Mouse (Mus musculus) cortical plate, adult 2 months (tissue): ENCODE measurements at regions not wholly inside any gene's neighbourhood (a gene's known extent, or its start where the extent isn't known, plus 50 kb on each side); places are given as distances from the start of the nearest gene placed in this dataset.

Experiments
- CTCF ChIP-seq: fragments of 200-500 bp; IDR thresholded peaks from 2 replicates; pipeline ENCODE4 v1.5.1; 2011; ENCODE audit warnings: mild to moderate bottlenecking, control low read depth, low read length; ENCODE audit not compliant: insufficient read depth; ENCODE audit errors: extremely low read depth
- POLR2A ChIP-seq: fragments of 200-500 bp; IDR thresholded peaks from 2 replicates; pipeline ENCODE4 v1.6.1; 2011; ENCODE audit warnings: mild to moderate bottlenecking, low read length, control low read depth; ENCODE audit not compliant: insufficient read depth; ENCODE audit errors: extremely low read depth

DNA sequence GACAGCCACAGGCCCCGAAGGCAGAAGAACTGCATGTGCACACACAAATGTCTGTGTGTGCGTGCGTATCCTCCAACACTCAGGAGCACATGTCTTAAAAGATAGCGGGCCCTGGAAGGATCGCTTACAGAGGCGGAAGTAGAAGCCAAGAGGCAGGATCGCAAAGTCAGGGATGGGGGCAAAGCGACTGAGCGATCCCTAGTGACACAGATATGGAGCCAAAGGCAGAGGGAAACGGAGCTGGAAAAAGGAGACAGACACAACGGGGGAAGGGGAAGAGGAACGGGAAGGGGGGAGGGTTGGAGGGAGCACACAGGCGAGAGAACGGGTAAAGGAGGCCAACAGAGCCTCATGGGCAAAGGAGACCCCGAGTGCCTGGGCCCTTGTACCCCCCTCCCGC, 129.8 kb upstream of the Lhx5 start:
- TF ChIP-seq CTCF (no peak), POLR2A (no peak)
